In the genomic region with DNA sequence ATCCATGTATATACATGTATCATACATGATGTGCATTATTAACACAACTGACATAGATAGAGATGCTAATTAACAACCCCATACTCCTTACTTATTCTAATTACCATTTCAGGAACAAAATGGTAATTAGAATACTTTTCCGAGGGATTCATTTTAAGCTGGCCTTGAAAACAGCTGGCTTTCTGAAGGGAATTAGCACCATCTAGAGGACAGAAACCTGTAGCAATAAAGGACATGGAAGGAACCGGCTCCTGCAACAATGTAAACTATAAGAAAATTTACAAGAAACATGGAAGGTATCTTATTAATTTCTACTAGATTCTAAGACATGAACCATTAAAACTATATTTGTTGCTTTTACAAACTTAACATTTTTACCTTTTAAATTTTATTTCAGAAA, we compare ENCODE assay signal across 10 mouse cellular contexts. TPM values are rescaled to one million over a fixed set of nuclear protein-coding genes. Genes with fewer than 3 reads are reported as not detected.
DNase-seq lines count a peak whose midpoint lies in the region; ATAC-seq and TF ChIP-seq lines count a peak whose summit lies in the region.
"Had no signal": no experiment of that assay in that cellular context is flagged by ENCODE, and none has a peak within 500 bp of the region (broad histone marks: within the 10 kb centered on the region; RNA-seq: fewer than 3 reads in every experiment).

No protein-coding gene starts in this region.

- peak; percentile 35; the same call in 1 of the 2 replicates for ATAC-seq in granulocyte monocyte progenitor cell, adult 5-6 weeks (replicated peaks; ENCODE audit: poor library complexity, severe bottlenecking)

- H3K4me3 ChIP-seq in ES-E14 (ENCODE audit: insufficient read depth in 1 of 2, low read depth in 1 of 2, low read length in 2 of 2, poor library complexity in 1 of 2, severe bottlenecking in 1 of 2) = no peak overlapping the region
- H3K4me3 ChIP-seq: heart, embryonic 15.5 days had no signal

- H3K9me3 ChIP-seq in ES-E14 (ENCODE audit: control insufficient read depth, insufficient read depth, low read depth, low read length) = no peaks in the 10 kb centered on the region
- H3K9me3 ChIP-seq: heart, embryonic 15.5 days had no signal

- DNase-seq in cerebellum, adult 8-10 months = peak; percentile 28
- no peak for DNase-seq in cerebellum, postnatal 4 days (ENCODE audit: low spot score in 2 of 2)
- peak; percentile 19 for DNase-seq in layer of hippocampus, adult 11-12 months (ENCODE audit: low spot score)
- DNase-seq in layer of hippocampus, adult 8-10 months (ENCODE audit: low spot score in 2 of 2) = no peak
- DNase-seq in ES-E14 (ENCODE audit: low read depth, low spot score) = peak; percentile 15
- no peak for DNase-seq in adrenal gland, adult 8-10 months
- no peak for DNase-seq in frontal cortex, postnatal 25 days (ENCODE audit: low spot score in 2 of 2)

- no peaks in the 10 kb centered on the region for H3K36me3 ChIP-seq in ES-E14 (ENCODE audit: control insufficient read depth, insufficient read depth, low read length, poor library complexity, severe bottlenecking)

- no peaks in the 10 kb centered on the region for H3K4me1 ChIP-seq in ES-E14 (ENCODE audit: control insufficient read depth in 2 of 2, insufficient read depth in 2 of 2, low read length in 2 of 2, poor library complexity in 1 of 2)
- H3K4me1 ChIP-seq: heart, embryonic 15.5 days had no signal

- H3K9ac ChIP-seq in ES-E14 (ENCODE audit: insufficient read depth, low read depth, low read length, poor library complexity, severe bottlenecking) = no peak overlapping the region
- H3K9ac ChIP-seq: heart, embryonic 15.5 days had no signal

- in situ Hi-C loops in ES-E14 (cut with MboI; ENCODE audit: low sequenced_read_pairs in 2 of 2, unreplicated experiment in 2 of 2) = no loop called here

- no peak overlapping the region for H3K27ac ChIP-seq in ES-E14 (ENCODE audit: insufficient read depth, low read depth, low read length, poor library complexity, severe bottlenecking)
- H3K27ac ChIP-seq: heart, embryonic 15.5 days; macrophage had no signal

TF ChIP-seq in ES-E14, 5 proteins besides CTCF, POLR2A, EP300 and RAD21:
- no peak for TF ChIP-seq CHD2 (IDR thresholded peaks at IDR 0.05; ENCODE audit: low read depth, low read length)
- peak; percentile 44; the same call in 1 of the 2 replicates for TF ChIP-seq ZC3H11A (IDR thresholded peaks at IDR 0.05; ENCODE audit: borderline replicate concordance, low read depth, low read length)

RNA-seq across cellular contexts. Expression of a gene that starts 7.5 kb away (rescaled TPM):
- 10 to 100 TPM; 18.9 to 35.6 (median 28.1) TPM for total RNA-seq in layer of hippocampus, adult 8-10 months (2022)
- 1.0 and 1.1 TPM in 2 replicates for total RNA-seq in ES-E14 (2012; rRNA removed)
- 0.98 and 1.2 TPM in 2 replicates for total RNA-seq in granulocyte monocyte progenitor cell, adult 5-6 weeks (2014; fragmentation: Nextera tagmentation)
- 1.6 and 1.9 TPM in 2 replicates for total RNA-seq in granulocyte monocyte progenitor cell, adult 5-6 weeks (2017)
- total RNA-seq in adrenal gland, adult 8-10 months (2022) = 1 to 10 TPM; 7.3 to 9.7 (median 8.5) TPM

RNA-seq across cellular contexts. Expression of a gene that starts 9.0 kb away (rescaled TPM):
- under 1 TPM; 0.18 to 0.60 (median 0.45) TPM for total RNA-seq in layer of hippocampus, adult 8-10 months (2022)
- total RNA-seq in ES-E14 (2012; rRNA removed) = not detected in 2 replicates
- not detected in 2 replicates for total RNA-seq in granulocyte monocyte progenitor cell, adult 5-6 weeks (2014; fragmentation: Nextera tagmentation)
- not detected in 2 replicates for total RNA-seq in granulocyte monocyte progenitor cell, adult 5-6 weeks (2017)
- total RNA-seq in adrenal gland, adult 8-10 months (2022) = under 1 TPM; 0.20 to 0.62 (median 0.36) TPM

RNA-seq across cellular contexts. Expression of a gene that starts 46.7 kb away (rescaled TPM):
- 10 to 100 TPM in 2 of 4 experiments, 1 to 10 TPM in 2; 7.3 to 11.2 (median 9.6) TPM for total RNA-seq in layer of hippocampus, adult 8-10 months (2022)
- 0.98 and 1.0 TPM in 2 replicates for total RNA-seq in ES-E14 (2012; rRNA removed)
- 3.8 and 9.0 TPM in 2 replicates for total RNA-seq in granulocyte monocyte progenitor cell, adult 5-6 weeks (2014; fragmentation: Nextera tagmentation)
- 1.9 and 4.9 TPM in 2 replicates for total RNA-seq in granulocyte monocyte progenitor cell, adult 5-6 weeks (2017)
- total RNA-seq in adrenal gland, adult 8-10 months (2022) = 10 to 100 TPM in 1 of 4 experiments, 1 to 10 TPM in 3; 7.1 to 10.7 (median 8.0) TPM

Comparison
In these comparisons a context has a peak if more than half of its experiments do, and no peak if none do; other contexts are left out.
1. DNase-seq: peak in cerebellum, adult 8-10 months (single experiment), layer of hippocampus, adult 11-12 months (single experiment) and ES-E14 (single experiment); none in cerebellum, postnatal 4 days (0 of 2), layer of hippocampus, adult 8-10 months (0 of 2), adrenal gland, adult 8-10 months (single experiment) and frontal cortex, postnatal 25 days (0 of 2).